Comparison of ENCODE assay signal across 10 mouse cellular contexts in genomic region chr1:194753168-194753567, GRCm38 (mm10).
DNase-seq lines count a peak whose midpoint lies in the region; ATAC-seq and TF ChIP-seq lines count a peak whose summit lies in the region.
"Had no signal": no experiment of that assay in that cellular context is flagged by ENCODE, and none has a peak within 500 bp of the region (broad histone marks: within the 10 kb centered on the region; RNA-seq: fewer than 3 reads in every experiment).

No protein-coding gene starts in this region.

- no peak for TF ChIP-seq POLR2A in kidney, adult 2 months (IDR thresholded peaks at IDR 0.05; ENCODE audit: low read depth, low read length)

- H3K9ac ChIP-seq in kidney, embryonic 16.5 days (replicated peaks; ENCODE audit: low read length): no peak overlapping the region
- H3K9ac ChIP-seq: embryonic facial prominence, embryonic 12.5 days; neural tube, embryonic 12.5 days had no signal

- H3K4me1 ChIP-seq in kidney, adult 2 months (ENCODE audit: control insufficient read depth, insufficient read depth, low read length): no peaks in the 10 kb centered on the region
- no peaks in the 10 kb centered on the region; the same call in 1 of the 2 replicates for H3K4me1 ChIP-seq in kidney, embryonic 16.5 days (ENCODE audit: insufficient read depth, low read length)
- H3K4me1 ChIP-seq in limb, embryonic 10.5 days: no peaks in the 10 kb centered on the region

- CTCF ChIA-PET in Patski (lab: Charles Lee): interaction anchor here (1.0 to 3.1 kb wide), 5 partner anchors 10 to 95 kb away, joined by 3 to 18 read pairs (median 3); no protein-coding TSS in a partner anchor

- H3K9me3 ChIP-seq in kidney, embryonic 16.5 days (ENCODE audit: low read length): no peaks in the 10 kb centered on the region
- H3K9me3 ChIP-seq in limb, embryonic 10.5 days (replicated peaks): no peaks in the 10 kb centered on the region
- H3K9me3 ChIP-seq: embryonic facial prominence, embryonic 12.5 days; neural tube, embryonic 12.5 days had no signal

- TF ChIP-seq CTCF in kidney, adult 2 months (conservative IDR thresholded peaks at IDR 0.05; ENCODE audit: insufficient read depth, insufficient read length, low read depth, low read length): 0 out of 2 replicates have a peak, but pooled peaks have one; percentile 17
- peak; percentile 68 for TF ChIP-seq CTCF in Patski (IDR thresholded peaks at IDR 0.05)

- POLR2A ChIA-PET in Patski (lab: Charles Lee): no interaction called here

- H3K4me2 ChIP-seq in kidney, embryonic 16.5 days (replicated peaks; ENCODE audit: low read depth, low read length): no peak overlapping the region
- H3K4me2 ChIP-seq: embryonic facial prominence, embryonic 12.5 days; neural tube, embryonic 12.5 days had no signal

- 62% methylated on average over 2 of the region's 2 CpGs for WGBS in kidney, adult 2 months
- WGBS in kidney, embryonic 16.5 days: 50% methylated on average over 2 of the region's 2 CpGs
- 48% methylated on average over 2 of the region's 2 CpGs for WGBS in limb, embryonic 10.5 days

- no peak for ATAC-seq in kidney, embryonic 16.5 days (ENCODE audit: low FRiP score, low TSS enrichment)
- ATAC-seq in Patski: no peak
- ATAC-seq in granulocyte monocyte progenitor cell, adult 5-6 weeks (replicated peaks; ENCODE audit: poor library complexity, severe bottlenecking): peak; percentile 74

- H3K36me3 ChIP-seq in kidney, adult 2 months (ENCODE audit: control insufficient read depth, insufficient read depth, low read length): peaks cover 3% of the 10 kb centered on the region; the same call in 1 of the 2 replicates
- H3K36me3 ChIP-seq in kidney, embryonic 16.5 days (ENCODE audit: insufficient read depth, low read length): peaks cover 10% of the 10 kb centered on the region; the same call in 1 of the 2 replicates
- peaks cover 3% of the 10 kb centered on the region; the same call in 1 of the 2 replicates for H3K36me3 ChIP-seq in limb, embryonic 10.5 days

- no peak overlapping the region for H3K27ac ChIP-seq in kidney, adult 2 months (ENCODE audit: insufficient read depth, low read depth, low read length)
- H3K27ac ChIP-seq in kidney, embryonic 16.5 days (ENCODE audit: low read length): no peak overlapping the region
- no peak overlapping the region for H3K27ac ChIP-seq in limb, embryonic 10.5 days
- H3K27ac ChIP-seq: embryonic facial prominence, embryonic 12.5 days; neural tube, embryonic 12.5 days had no signal

- in situ Hi-C loops in Patski (cut with MboI; ENCODE audit: low pct_unique_long_range_greater_than_20kb): no loop called here

- H3K27me3 ChIP-seq in kidney, adult 2 months (replicated peaks; ENCODE audit: control insufficient read depth, insufficient read depth, low read length): no peaks in the 10 kb centered on the region
- H3K27me3 ChIP-seq in kidney, embryonic 16.5 days (ENCODE audit: insufficient read depth, low read length): no peaks in the 10 kb centered on the region
- H3K27me3 ChIP-seq in Patski: no peaks in the 10 kb centered on the region
- no peaks in the 10 kb centered on the region for H3K27me3 ChIP-seq in limb, embryonic 10.5 days (ENCODE audit: low read depth, poor library complexity, severe bottlenecking)
- H3K27me3 ChIP-seq: embryonic facial prominence, embryonic 12.5 days; neural tube, embryonic 12.5 days had no signal

- DNase-seq in kidney, adult 2 months: peak; percentile 40
- no peak for DNase-seq in Patski (ENCODE audit: low read depth, low spot score)
- DNase-seq in cerebellum, postnatal 36 days: peak; percentile 40 to 49
- DNase-seq in limb, embryonic 10.5 days (ENCODE audit: low spot score): peak; percentile 56
- DNase-seq in right cerebral cortex, adult 18-20 months: peak; percentile 44
- DNase-seq in ovary, adult 18-20 months (ENCODE audit: low spot score): no peak

- H3K4me3 ChIP-seq in kidney, adult 2 months (ENCODE audit: insufficient read depth, low read depth, low read length): no peak overlapping the region
- H3K4me3 ChIP-seq in kidney, embryonic 16.5 days (ENCODE audit: low read length): no peak overlapping the region
- H3K4me3 ChIP-seq in limb, embryonic 10.5 days: no peak overlapping the region
- H3K4me3 ChIP-seq: embryonic facial prominence, embryonic 12.5 days; neural tube, embryonic 12.5 days had no signal

Comparison
In these comparisons a context has a peak if more than half of its experiments do, and no peak if none do; other contexts are left out.
1. DNase-seq: peak in kidney, adult 2 months (single experiment), cerebellum, postnatal 36 days (2 of 2), limb, embryonic 10.5 days (single experiment) and right cerebral cortex, adult 18-20 months (single experiment); none in Patski (single experiment) and ovary, adult 18-20 months (single experiment).